Mouse (Mus musculus): Measurements from ENCODE around the gene Psmd5.

DNA sequence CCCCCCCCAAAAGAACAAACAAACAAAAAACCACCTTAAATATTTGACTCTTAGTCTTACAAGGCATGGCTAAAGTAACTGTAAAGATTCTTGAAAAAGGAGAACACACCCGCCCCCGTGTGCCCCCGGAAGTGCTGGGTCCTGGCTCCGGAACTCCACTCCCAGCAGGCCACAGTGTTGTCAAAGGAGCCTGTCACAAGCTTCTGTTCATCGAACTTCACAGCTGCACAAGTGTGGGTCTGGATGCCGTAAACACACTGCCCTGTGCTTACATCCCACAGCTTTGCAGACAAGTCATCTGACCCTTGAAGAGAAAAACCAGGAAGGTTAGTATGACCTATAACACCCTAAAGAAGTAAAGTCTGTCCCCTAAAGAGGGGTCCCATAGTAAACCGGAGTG lies 62.1 kb downstream of the Psmd5 start:
- TF ChIP-seq GATA1 (IDR thresholded peaks at IDR 0.05; ENCODE audit: low read length) = no peak
- TF ChIP-seq TAL1 (IDR thresholded peaks at IDR 0.05; ENCODE audit: low read length) = no peak

Measured in erythroblast, embryonic 14.5 days (primary cell).